Comparison of ENCODE assay signal across 7 mouse cellular contexts in genomic region chr12:100936116-100936515, GRCm38 (mm10).
DNase-seq lines count a peak whose midpoint lies in the region.

No protein-coding gene starts in this region.

- DNase-seq in WW6 (ENCODE audit: low read depth, low spot score), result peak; percentile 49
- peak; percentile 79 for DNase-seq in cerebellum, adult 9-10 months
- DNase-seq in frontal cortex, postnatal 10 days (ENCODE audit: low spot score in 2 of 2), result peak; percentile 56 to 70
- DNase-seq in hindlimb bud, embryonic 11.5 days (ENCODE audit: extremely low spot score, low read depth, low spot score), result peak; percentile 47
- peak; percentile 63 for DNase-seq in left cerebral cortex, adult 11 months (ENCODE audit: low spot score)
- peak; percentile 72 to 84 for DNase-seq in lung, postnatal 4 days
- DNase-seq in right cerebral cortex, postnatal 14 days, result peak; percentile 80

Comparison
In these comparisons a context has a peak if more than half of its experiments do, and no peak if none do; other contexts are left out.
1. Peak in every context shown above with its lines: DNase-seq.